Mouse (Mus musculus) lung, postnatal 0 days (tissue): Measurements from ENCODE around the gene Traf3ip1. TPM values are rescaled to one million over a fixed set of nuclear protein-coding genes. Genes with fewer than 3 reads are reported as not detected.

Source experiments
- ATAC-seq: fragments of 200-750 bp; cut with Nextera tagmentation; 2 replicates; pipeline ENCODE4 v1.8.0; 2017; ENCODE audit warnings: moderate library complexity
- DNase-seq: peaks from one replicate; pipeline ENCODE4 v3.0.0-alpha.2; 2016; ENCODE audit warnings: low spot score
- H3K27ac ChIP-seq: fragments of 300-500 bp; sonication (generic); 2 replicates; pipeline ENCODE4 v1.5.1; 2014; ENCODE audit warnings: antibody characterized with exemption, mild to moderate bottlenecking, low read length, mixed read lengths
- H3K27me3 ChIP-seq: fragments of 300-500 bp; sonication (generic); replicated peaks from 2 replicates; pipeline ENCODE4 v1.6.1; 2014; ENCODE audit warnings: low read length, mixed read lengths; ENCODE audit not compliant: insufficient read depth
- H3K36me3 ChIP-seq: fragments of 300-500 bp; sonication (generic); 2 replicates; pipeline ENCODE4 v1.6.1; 2014; ENCODE audit warnings: low read length, mixed read lengths; ENCODE audit not compliant: insufficient read depth
- H3K4me1 ChIP-seq: fragments of 300-500 bp; sonication (generic); 2 replicates; pipeline ENCODE4 v1.6.1; 2014; ENCODE audit warnings: antibody characterized with exemption, low read depth, low read length, mixed read lengths; ENCODE audit not compliant: insufficient read depth
- H3K4me2 ChIP-seq: fragments of 300-500 bp; sonication (generic); replicated peaks from 2 replicates; pipeline ENCODE4 v1.6.1; 2014; ENCODE audit warnings: low read depth, mild to moderate bottlenecking, low read length, moderate library complexity, mixed read lengths
- H3K4me3 ChIP-seq: fragments of 300-500 bp; sonication (generic); 2 replicates; pipeline ENCODE4 v1.5.1; 2014; ENCODE audit warnings: low read depth, low read length
- H3K9ac ChIP-seq: fragments of 300-500 bp; sonication (generic); replicated peaks from 2 replicates; pipeline ENCODE4 v1.6.1; 2014; ENCODE audit warnings: low read depth, mild to moderate bottlenecking
- H3K9me3 ChIP-seq: fragments of 300-500 bp; sonication (generic); 2 replicates; pipeline ENCODE4 v1.6.1; 2016; ENCODE audit warnings: low read length, mixed read lengths
- CTCF ChIP-seq: IDR thresholded peaks from 2 replicates; pipeline ENCODE4 v1.5.1; 2016; ENCODE audit warnings: antibody characterized with exemption, mild to moderate bottlenecking
- EP300 ChIP-seq: IDR thresholded peaks from 2 replicates; pipeline ENCODE4 v1.6.1; 2016; ENCODE audit warnings: antibody characterized with exemption, mild to moderate bottlenecking, control low read depth
- WGBS: fragments of 180-500 bp; shearing (Covaris S2); extraction: QIAGEN DNeasy Blood & Tissue Kit; methylation state at CpG from one replicate; pipeline ENCODE4 v1.1.7; 2014; 5-methylcytosine and 5-hydroxymethylcytosine counted together
- polyA plus RNA-seq: library from polyadenylated mRNA; unstranded; fragments of >200 nt; fragmentation: Nextera tagmentation; extraction: Ambion mirVana; gene quantifications from 2 replicates; pipeline ENCODE4 v1.2.1, GENCODE M21; 2015

Gene Traf3ip1
- polyA plus RNA-seq, 1 experiment from 2014 or later: 11.0 TPM

DNA sequence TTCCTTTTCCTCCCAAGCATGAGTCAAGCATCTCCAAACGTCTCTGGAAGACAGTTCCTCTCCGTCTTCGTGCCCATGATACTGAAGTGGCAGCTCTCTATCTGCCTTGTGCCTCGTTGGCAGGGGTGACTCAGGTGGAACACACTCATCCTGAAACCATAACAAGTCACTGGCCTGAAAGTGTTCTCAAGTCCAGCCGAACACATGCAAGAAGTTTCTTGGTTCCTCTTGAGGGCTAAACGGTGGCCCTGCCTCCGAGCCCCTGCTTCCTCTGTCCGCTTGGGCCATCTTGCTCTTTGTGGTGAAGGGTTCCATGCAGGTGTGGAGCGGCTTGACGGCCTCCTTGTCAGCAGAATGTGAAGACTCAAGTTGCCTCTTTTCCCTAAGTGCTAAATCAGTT, 78.0 kb downstream of the Traf3ip1 start:
- Histone ChIP-seq H3K4me2 (no peak overlapping the region), H3K9me3 (no peaks in the 10 kb centered on the region), H3K4me1 (no peaks in the 10 kb centered on the region), H3K36me3 (no peaks in the 10 kb centered on the region), H3K27me3 (no peaks in the 10 kb centered on the region; the same call in 1 of the 2 replicates), H3K9ac (no peak overlapping the region), H3K27ac (no peak overlapping the region), H3K4me3 (no peak overlapping the region)
- DNase-seq: no peak
- ATAC-seq: no peak
- 62% methylated on average over 10 of the region's 10 CpGs for WGBS
- TF ChIP-seq EP300 (no peak), CTCF (no peak)

DNA sequence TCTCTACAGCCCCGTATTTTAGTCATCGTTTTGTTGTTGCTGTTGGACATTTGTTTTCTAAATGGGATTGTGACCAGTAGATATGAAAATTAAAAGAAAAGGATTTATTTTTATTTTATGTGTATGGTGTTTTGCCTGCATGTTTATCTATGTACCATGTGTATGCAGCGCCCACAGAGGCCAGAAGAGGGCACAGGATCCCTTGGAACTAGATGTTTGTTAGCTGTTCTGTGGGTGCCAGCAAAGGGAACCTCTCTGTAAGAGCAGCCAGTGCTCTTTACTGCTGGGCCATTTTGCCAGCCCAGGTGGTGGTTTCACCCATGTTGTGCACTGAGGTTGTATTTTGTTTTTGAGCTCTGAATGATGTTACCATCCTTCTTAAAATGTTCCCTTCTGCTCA, 79.8 kb downstream of the Traf3ip1 start:
- no peaks in the 10 kb centered on the region for H3K36me3 ChIP-seq
- H3K4me1 ChIP-seq: no peaks in the 10 kb centered on the region
- DNase-seq (peak; percentile 60), ATAC-seq (no peak)
- H3K27me3 ChIP-seq: no peaks in the 10 kb centered on the region; the same call in 1 of the 2 replicates
- no peak overlapping the region for H3K4me2 ChIP-seq
- WGBS: 63% methylated on average over 3 of the region's 3 CpGs
- no peak overlapping the region for H3K9ac ChIP-seq
- peak; percentile 79 for TF ChIP-seq CTCF
- TF ChIP-seq EP300: no peak
- H3K4me3 ChIP-seq: no peak overlapping the region
- H3K27ac ChIP-seq: no peak overlapping the region
- H3K9me3 ChIP-seq: no peaks in the 10 kb centered on the region

GRCm38 (mm10) chr1:91577883-91578517, 83.6 kb downstream of the Traf3ip1 start:
- H3K27me3 ChIP-seq: no peaks in the 10 kb centered on the region
- H3K4me2 ChIP-seq: no peak overlapping the region
- WGBS: 56% methylated on average over 7 of the region's 7 CpGs
- no peaks in the 10 kb centered on the region for H3K4me1 ChIP-seq
- ATAC-seq (peak; percentile 30), DNase-seq (peak; percentile 18)
- TF ChIP-seq CTCF: no peak
- no peak for TF ChIP-seq EP300
- H3K9ac ChIP-seq: no peak overlapping the region
- H3K9me3 ChIP-seq: no peaks in the 10 kb centered on the region
- H3K36me3 ChIP-seq: no peaks in the 10 kb centered on the region
- H3K27ac ChIP-seq: no peak overlapping the region
- H3K4me3 ChIP-seq: no peak overlapping the region

Other genes starting within 250 kb of the Traf3ip1 start
- gene Ube2f, start 244.3 kb upstream of the Traf3ip1 start, polyA plus RNA-seq: 55.5 and 58.3 TPM in 2 replicates
- gene Scly, start 196.3 kb upstream of the Traf3ip1 start, polyA plus RNA-seq: 8.7 and 11.1 TPM in 2 replicates
- gene Espnl, start 172.6 kb upstream of the Traf3ip1 start, polyA plus RNA-seq: not detected in 2 replicates
- 0.62 and 0.87 TPM in 2 replicates for gene Klhl30, start 143.6 kb upstream of the Traf3ip1 start, polyA plus RNA-seq
- 0.47 and 0.71 TPM in 2 replicates for gene Erfe, start 128.2 kb upstream of the Traf3ip1 start, polyA plus RNA-seq
- 90.5 and 94.0 TPM in 2 replicates for gene Ilkap, start 95.8 kb upstream of the Traf3ip1 start, polyA plus RNA-seq
- 63.7 and 75.1 TPM in 2 replicates for gene Hes6, start 80.6 kb upstream of the Traf3ip1 start, polyA plus RNA-seq
- 6.3 and 7.3 TPM in 2 replicates for gene Per2, start 35.3 kb upstream of the Traf3ip1 start, polyA plus RNA-seq
- 4.2 and 4.6 TPM in 2 replicates for gene Asb1, start 45.9 kb downstream of the Traf3ip1 start, polyA plus RNA-seq